Mouse (Mus musculus) kidney, postnatal 36 days (tissue): ENCODE measurements around the gene Apool.
A peak's percentile ranks its signal among the peaks of the same experiment; 100 is the strongest.

ENCODE experiments used
- DNase-seq, 2 experiments: peaks; one replicate each; pipeline ENCODE4 v3.0.0; 2021 to 2022; ENCODE audit warnings: mixed read lengths in 2 of 2

Apool gene

DNA sequence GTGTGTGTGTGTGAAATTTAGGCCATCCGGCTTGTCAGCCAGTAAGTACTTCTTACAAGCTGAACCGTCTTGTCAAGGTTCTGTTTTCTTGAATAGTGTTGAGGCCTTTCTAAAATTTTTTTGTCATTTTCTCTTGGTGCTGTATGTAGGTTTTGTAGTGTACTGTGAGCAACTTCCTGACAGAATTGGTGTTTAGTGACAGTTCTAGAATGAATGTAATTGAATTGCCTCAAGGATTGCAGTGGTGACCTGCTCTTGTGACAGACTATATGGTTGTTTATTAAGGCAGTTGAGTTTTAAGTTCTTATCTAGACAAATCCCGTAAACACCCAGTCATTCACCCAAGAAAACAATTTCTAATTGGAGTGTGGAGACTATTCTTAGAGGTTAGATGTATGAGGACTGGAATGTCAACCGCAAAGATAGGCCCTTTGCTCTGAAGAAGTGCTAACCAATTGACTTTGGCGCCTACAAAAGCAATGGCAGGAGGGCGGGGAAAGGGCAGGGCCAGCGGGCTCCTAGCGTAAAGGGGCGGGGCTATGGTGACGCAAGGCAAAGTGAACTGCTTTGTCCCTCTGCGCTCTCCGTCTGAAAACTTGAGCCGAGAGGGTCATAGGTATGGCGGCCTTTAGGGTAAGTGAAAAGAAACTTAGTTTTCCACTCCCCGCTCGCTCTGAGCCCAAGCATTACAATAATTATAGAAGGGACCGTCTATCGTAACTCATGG, at the start of gene Apool:
TSS of gene Apool (plus strand) at position 531 of the 727 bp plus-strand sequence.
- peak; percentile 87 to 91 for DNase-seq

GRCm38 (mm10) chrX:112273550-112273949, 37.6 kb upstream of the Apool start:
- no peak for DNase-seq

GRCm38 (mm10) chrX:112311531-112311887, 375 bp downstream of the Apool start:
- peak in 1 of 2 experiments; percentile 19 for DNase-seq

DNA sequence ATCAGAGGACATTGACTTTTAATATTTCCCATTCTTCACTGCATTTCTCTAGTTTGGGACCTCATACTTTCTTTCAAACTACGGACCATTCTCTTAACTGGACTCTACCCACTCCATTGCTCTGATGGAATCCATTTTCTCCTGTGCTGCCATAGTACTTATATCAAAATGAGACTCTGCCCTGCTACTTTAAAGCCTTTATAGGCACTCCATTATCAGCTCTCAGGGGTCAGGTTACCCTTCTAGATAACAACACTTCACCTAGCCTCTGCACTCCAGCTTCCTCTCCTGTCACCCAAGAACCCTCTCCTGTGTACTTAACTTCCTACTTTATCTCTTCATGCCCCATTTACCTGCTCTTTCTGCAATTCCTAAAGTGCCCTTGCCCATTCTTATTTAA, 960 bp downstream of the Apool start:
- DNase-seq = no peak

DNA sequence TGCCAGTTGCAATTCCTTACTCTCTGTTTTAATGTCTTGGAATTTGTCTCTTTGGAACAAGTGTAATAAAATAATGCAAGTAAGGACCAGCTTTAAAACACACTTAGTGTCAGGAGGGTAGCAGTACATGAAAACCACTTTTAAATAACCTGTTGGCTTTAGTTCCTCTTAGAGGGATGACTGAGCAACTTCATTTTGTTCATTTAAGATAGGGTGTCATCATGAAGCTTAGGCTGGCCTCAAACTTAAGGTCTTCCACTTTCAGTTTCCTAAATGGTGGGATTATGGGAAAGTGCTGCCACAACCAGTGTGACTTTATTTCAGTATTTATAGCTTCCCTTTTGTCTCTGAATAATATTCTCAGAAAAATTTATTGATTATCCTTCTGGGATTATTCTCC, 9.1 kb downstream of the Apool start:
- DNase-seq = no peak

- DNase-seq = no peak
These were observed 28.4 kb downstream of the Apool start for GRCm38 (mm10) chrX:112339486-112339885.

GRCm38 (mm10) chrX:112347467-112348394, 36.6 kb downstream of the Apool start:
- no peak for DNase-seq

GRCm38 (mm10) chrX:112348395-112348791, 37.3 kb downstream of the Apool start:
- DNase-seq = peak; percentile 17 to 38

DNA sequence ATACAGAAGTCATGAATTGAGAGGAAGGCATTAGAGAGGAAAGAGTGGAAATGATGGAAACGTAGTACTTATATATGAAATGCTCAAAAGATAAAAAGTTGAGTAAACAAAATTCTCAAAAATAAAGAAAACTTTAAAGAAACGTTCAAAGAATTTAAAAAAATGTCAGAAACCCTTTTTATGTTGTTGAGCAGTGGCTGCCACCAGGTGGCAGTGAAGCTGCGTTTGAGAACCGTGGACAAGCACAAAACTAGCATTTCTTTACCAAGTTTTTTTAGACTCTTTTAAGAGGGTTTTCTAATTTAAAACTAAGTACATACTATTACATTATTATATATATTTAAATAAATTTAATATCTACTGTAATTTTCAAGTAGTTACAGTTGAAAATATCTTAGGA, 57.3 kb downstream of the Apool start:
- peak in 1 of 2 experiments; percentile 31 for DNase-seq

DNA sequence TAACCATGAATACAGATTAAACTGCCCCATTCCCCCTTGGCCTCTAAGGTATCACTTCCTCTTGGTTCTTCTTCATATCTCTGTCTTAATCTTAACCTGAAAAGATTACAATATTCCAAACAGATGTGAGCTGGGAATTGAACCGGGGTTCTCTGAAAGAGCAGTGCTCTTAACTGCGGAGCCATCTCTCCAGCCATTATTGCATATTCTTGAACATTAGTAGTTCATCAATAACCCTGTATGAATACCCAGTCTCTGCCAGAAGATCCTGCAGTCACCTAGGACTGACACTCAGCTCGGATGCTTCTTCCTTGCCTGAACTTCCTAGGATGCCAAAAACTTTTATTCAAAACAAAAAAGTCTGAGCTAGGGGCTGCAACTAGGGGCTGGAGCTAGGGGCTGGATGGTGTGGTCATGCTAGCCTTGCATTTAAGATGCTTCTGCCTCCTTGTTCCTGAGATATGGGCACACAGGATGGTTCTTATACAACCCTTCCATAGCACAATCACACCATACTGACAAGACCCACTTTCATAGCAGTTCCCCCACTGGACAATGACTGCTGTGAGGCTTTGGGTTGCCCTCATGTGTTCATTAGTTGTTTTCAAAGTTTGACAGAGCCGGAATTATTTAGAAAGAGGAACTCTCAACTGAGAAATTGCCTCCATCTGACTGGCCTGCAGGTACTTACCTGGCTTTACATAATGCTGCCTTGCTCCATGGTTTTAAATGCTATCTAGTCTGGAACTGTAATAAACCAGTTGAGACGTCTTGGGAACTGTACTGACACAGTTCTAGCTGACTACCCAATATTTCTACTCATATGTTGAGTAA, 59.7 kb downstream of the Apool start:
- peak; percentile 2 to 30 for DNase-seq

DNA sequence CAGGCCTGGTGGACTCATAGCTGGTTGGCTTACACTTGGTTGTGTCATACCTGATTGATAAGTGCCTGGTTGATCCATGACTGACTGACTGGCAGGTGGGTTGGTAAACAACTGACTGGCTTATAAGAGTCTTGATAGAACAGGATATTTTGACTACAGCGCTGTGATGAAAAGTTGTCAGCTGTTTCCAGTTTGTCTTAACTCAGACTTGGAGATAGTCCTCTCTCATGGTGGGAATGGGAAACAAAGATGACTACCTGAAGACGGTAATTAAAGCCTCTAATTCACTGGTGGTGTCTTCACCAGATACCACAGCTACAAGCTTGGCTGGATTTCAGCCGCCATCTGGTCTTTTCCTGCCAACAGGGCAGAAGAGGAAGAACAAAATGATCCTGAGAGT, 95.5 kb downstream of the Apool start, which contains the start of gene Satl1:
TSS of gene Satl1 (minus strand) at position 101 of the 400 bp plus-strand sequence.
- DNase-seq = no peak

- no peak for DNase-seq
These were observed 101.2 kb downstream of the Apool start for GRCm38 (mm10) chrX:112412309-112412708.
